Mouse (Mus musculus): ENCODE results near the gene Psma6. TPM values are rescaled to one million over a fixed set of nuclear protein-coding genes. Genes with fewer than 3 reads are reported as not detected.

Psma6 gene
- total RNA-seq, 4 experiments from 2014 or later, result 149 to 159 (median 156) TPM

- DNase-seq (ENCODE audit: low spot score), result no peak
Measured at GRCm38 (mm10) chr12:55463992-55464845, 80.2 kb downstream of the Psma6 start.

GRCm38 (mm10) chr12:55464846-55465361 lies 80.9 kb downstream of the Psma6 start:
- DNase-seq (ENCODE audit: low spot score), result no peak

GRCm38 (mm10) chr12:55465401-55465983 lies 81.5 kb downstream of the Psma6 start:
- DNase-seq (ENCODE audit: low spot score), result no peak

DNA sequence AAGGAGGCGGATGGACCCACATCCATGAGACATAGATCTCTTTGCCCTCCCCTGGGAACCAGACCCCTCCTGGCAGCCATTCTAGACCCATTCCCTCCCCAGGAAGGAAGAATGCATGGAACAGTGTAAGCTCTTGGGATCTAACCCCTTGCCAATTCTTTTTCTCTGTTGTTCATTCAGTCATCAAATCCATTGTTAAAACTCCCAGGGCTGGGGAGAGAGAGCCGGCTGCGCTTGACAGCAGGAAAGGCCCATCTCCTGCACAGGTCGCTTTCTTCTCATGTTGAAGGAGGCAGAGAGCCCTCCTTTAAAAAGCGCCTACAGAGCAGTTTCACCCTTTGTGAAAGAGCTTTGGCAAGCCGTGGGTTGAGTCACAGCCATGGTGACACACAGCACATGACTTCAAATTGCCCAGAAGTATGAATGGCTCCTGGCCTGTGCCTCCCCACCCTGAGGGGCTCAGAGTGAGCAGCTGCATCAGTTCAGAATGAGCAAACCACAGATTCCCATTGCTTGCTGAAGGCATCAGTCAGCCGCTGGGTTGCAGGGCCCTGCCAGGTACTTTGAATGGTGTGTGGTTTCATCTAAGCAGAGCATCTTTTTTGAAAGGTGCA lies 82.2 kb downstream of the Psma6 start:
- DNase-seq (ENCODE audit: low spot score), result no peak

GRCm38 (mm10) chr12:55466816-55467215 lies 82.8 kb downstream of the Psma6 start:
- DNase-seq (ENCODE audit: low spot score), result no peak

GRCm38 (mm10) chr12:55467331-55468180 lies 83.5 kb downstream of the Psma6 start:
- no peak for DNase-seq (ENCODE audit: low spot score)

Other genes with a start within 250 kb of the Psma6 start
- gene Srp54b, start 229.1 kb upstream of the Psma6 start, total RNA-seq (2022), result 10 to 100 TPM; 24.1 to 59.5 (median 40.9) TPM
- gene 1700047I17Rik2, start 184.6 kb upstream of the Psma6 start, total RNA-seq (2022), result 1 to 10 TPM in 1 of 4 experiments, under 1 TPM in 1, not detected in 2; 0.54 to 5.8 TPM
- gene Srp54c, start 154.1 kb upstream of the Psma6 start, total RNA-seq (2022), result 10 to 100 TPM; 25.5 to 38.5 (median 28.2) TPM
- 10 to 100 TPM; 10.3 to 14.4 (median 12.2) TPM for gene 1110008L16Rik, start 84.6 kb upstream of the Psma6 start, total RNA-seq (2022)
- gene Ppp2r3c, start 81.2 kb upstream of the Psma6 start, total RNA-seq (2022), result 10 to 100 TPM in 1 of 4 experiments, 1 to 10 TPM in 3; 8.4 to 10.9 (median 9.3) TPM
- 10 to 100 TPM; 27.4 to 65.8 (median 39.3) TPM for gene Nfkbia, start 108.4 kb downstream of the Psma6 start, total RNA-seq (2022)
- under 1 TPM in 1 of 4 experiments, not detected in 3; 0.16 TPM for gene Aldoart2, start 181.0 kb downstream of the Psma6 start, total RNA-seq (2022)
- not detected for gene Insm2, start 215.2 kb downstream of the Psma6 start, total RNA-seq (2022)